Mouse (Mus musculus) megakaryocyte-erythroid progenitor cell, adult 5-6 weeks (primary cell): ENCODE data around the gene Nfib. TPM values are rescaled to one million over a fixed set of nuclear protein-coding genes. Genes with fewer than 3 reads are reported as not detected.

Source experiments
- ATAC-seq: replicated peaks from 2 replicates; pipeline ENCODE4 v1.8.0; 2016; ENCODE audit warnings: mild to moderate bottlenecking, inconsistent platforms; ENCODE audit not compliant: severe bottlenecking, poor library complexity, low FRiP score, low TSS enrichment
- total RNA-seq, 2 experiments: library from RNA; stranded (forward) in 1 of 2; stranded (reverse) in 1 of 2; fragments of 200-1000, 215-1000 nt in 1 of 2; fragments of >200 nt in 1 of 2; fragmentation: Nextera tagmentation in 1 of 2; gene quantifications; 2 replicates each; pipeline ENCODE4 v1.2.3; 2014 to 2017

Nfib gene
- total RNA-seq, 2 experiments from 2014 or later: not detected

DNA sequence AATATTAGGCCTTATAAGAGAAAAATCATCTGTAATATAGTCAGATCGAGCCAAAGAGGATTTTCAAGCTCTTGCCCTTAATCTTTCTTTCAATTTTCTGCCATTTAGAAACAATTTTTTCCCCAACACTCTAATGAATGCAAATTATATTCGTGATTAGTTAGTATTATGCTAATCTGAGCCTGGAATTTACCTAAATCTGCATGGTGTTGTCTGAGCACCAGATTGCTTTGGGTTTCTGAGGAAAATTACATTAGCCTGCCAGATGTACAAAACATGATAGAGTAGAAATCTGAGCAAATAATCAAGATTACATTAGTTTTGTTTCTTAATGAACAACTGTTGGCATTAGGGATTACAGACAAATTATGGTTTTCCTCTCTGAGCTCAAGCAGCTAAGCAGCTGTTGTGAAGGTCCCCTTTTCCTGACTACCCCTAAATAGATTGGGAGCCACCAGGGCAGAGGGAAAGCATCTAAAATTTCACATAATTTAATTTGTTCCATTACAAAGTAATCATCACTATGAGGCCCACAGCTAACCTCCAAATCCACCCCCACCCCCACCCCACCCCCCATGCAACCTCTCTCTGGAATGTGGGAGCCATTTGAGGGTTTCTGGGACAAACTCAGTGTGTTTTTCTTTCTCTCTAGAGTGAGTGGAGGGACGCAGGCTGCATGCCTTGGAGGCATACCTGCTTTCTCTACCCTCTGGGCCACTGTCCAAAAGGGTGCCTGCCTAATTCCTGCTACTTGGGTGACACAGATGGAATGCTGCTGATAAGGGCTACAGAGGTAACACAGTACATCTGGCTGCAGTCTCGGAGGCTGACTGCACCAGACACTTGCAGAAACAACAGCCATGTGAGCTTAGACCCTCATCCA is 14.2 kb downstream of the Nfib start:
- peak; percentile 90 for ATAC-seq

DNA sequence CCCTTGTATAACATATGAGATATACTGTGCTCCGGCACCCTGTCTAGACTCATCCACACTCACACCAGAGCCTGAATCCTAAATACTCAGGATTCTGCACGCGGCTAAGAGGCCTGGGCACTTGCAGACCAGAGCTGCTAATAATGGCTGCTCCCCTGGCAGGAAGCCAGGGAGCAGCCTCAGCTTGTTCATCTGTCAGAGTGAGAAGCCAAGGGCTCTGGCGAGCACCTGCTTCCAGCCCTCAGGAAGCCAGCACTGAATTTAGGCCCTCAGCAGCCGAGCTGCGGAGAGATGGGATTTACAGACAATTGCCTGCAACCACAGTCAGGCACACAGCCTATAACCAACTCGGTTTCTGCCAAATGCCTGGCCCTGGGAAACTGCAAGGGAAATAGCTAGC is 15.3 kb downstream of the Nfib start:
- ATAC-seq: no peak

- peak; percentile 80 for ATAC-seq
Observed at GRCm38 (mm10) chr4:82686037-82686436, 19.5 kb downstream of the Nfib start.

DNA sequence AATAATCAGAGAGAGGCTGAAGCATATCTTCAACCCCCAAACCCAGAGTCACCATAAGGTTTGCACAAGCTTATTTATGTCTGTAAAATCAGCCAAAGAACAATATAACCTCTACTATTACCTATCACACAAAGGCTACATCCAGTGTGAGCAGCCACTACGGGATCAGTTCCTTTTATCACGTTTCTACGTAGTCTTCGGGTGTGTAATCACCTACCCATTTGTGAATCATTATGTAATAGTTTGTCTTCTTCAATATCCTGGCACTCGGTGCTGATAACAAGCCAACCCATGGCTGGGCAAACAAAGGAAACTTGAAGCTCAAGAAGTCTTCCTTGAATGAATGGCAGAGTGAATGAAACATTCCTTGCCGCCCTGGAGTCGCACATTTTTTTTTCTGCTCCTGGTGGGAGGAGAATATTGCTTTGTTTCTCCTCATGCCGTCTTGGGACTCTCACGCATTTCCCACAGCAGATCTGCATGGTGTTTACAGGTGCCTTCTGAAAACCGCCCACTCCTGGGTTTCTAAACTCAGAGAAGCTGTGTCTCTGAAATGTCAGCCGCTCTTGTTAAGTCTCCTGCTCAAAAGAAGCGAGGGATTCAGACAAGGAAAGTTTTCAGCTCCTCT is 21.3 kb downstream of the Nfib start:
- ATAC-seq: no peak

GRCm38 (mm10) chr4:82683583-82683982 is 22.0 kb downstream of the Nfib start:
- no peak for ATAC-seq

DNA sequence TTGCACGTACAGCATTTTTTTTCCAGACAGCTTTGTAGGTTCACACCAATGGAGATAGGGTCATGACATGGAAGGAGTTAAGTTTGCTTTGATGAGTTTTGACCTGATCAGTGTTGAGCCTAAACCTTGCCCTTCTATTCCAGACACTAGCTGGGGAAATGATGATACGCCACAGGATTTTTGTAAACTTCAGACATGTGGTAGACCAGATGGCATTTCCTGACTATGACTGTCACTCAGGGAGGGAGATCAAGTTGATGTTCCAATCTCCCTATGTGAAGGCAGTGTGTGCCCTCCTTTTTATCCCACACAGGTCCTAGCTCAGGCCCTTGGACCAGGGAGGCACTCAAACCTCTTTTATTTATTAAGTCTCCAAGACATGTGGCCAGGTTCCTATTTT is 29.4 kb downstream of the Nfib start:
- no peak for ATAC-seq

GRCm38 (mm10) chr4:82667271-82667872 is 38.2 kb downstream of the Nfib start:
- ATAC-seq: no peak

DNA sequence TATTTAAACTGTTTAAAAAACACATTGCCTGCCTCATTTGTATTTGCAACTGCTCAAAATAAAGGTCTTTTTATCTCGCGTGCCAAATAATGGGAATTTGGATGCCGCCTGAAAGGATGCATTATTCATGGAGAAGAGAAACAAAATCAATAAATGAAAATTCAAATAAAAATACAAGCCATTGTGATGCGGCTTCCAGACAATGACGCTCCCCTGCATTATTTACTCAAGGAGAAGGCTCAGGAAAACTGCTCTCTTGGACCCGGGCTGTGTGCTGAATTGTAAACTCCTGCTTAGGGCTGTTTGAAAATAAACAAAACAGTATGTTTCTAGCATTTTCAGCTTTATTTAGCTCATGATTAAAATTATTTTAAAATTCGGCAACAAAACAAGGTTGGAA is 41.1 kb downstream of the Nfib start:
- ATAC-seq: no peak

- ATAC-seq: no peak
Observed at GRCm38 (mm10) chr4:82663749-82664381, 41.7 kb downstream of the Nfib start.

- ATAC-seq: no peak
Observed at GRCm38 (mm10) chr4:82662626-82663025, 42.9 kb downstream of the Nfib start.

DNA sequence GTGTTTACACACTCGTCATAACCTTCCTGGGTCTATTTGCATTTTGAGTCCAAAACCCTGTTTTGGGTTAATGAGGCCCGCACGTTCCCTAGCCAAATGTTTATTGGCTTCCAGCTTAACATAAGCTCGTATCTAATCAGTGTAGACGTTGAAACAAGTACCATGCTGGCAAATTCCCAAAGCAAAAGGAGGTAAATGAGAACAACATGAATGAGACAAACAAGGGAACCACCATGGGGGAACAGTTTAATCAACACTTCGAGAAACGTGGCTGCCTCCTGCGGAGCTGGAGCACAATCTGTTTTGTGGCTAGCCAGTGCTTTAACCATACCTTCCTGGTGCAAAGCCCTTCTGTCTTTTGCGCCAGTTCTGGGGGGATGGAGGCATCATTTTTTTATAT is 43.3 kb downstream of the Nfib start:
- ATAC-seq: no peak

- ATAC-seq: no peak
Observed at GRCm38 (mm10) chr4:82661215-82661614, 44.3 kb downstream of the Nfib start.

DNA sequence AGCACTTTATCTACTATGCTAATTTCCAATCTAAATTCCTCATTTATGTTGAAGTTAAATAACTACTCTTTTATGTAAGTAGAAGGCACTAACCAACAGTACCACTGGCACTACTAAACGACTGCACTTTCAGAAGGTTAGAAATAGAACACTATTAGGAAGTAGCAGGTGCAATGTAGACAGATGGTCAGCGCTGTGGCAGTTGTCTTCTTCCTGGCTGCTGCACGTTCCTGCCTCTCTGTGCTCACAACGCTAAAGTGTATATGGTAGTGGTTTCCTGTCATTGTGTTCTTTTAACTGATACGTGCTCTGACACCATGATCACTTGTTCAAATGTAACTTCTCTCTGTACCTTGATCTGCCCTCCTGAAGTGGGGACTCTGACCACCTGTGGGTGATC is 59.9 kb downstream of the Nfib start:
- ATAC-seq: no peak

DNA sequence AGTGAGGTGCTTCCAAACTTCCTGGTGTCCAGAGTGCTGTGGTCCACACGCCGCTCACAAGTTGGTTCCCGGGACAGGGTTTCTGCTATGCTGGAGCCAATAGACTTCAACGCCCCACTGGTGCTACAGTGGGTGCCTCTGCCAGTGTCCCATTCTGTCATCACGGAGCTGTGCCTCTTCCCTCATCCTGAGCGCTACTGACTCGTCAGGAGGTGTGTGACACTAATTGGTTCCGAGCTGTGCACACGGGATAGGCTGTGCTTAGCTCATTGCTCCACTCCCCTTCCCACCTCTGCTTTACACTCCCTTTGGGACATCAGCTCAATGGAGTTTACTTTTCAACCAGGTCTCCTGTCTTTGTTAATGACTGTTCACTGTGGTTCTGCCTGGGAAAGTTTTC is 60.8 kb downstream of the Nfib start:
- no peak for ATAC-seq

- no peak for ATAC-seq
Observed at GRCm38 (mm10) chr4:82643734-82644085, 61.8 kb downstream of the Nfib start.

DNA sequence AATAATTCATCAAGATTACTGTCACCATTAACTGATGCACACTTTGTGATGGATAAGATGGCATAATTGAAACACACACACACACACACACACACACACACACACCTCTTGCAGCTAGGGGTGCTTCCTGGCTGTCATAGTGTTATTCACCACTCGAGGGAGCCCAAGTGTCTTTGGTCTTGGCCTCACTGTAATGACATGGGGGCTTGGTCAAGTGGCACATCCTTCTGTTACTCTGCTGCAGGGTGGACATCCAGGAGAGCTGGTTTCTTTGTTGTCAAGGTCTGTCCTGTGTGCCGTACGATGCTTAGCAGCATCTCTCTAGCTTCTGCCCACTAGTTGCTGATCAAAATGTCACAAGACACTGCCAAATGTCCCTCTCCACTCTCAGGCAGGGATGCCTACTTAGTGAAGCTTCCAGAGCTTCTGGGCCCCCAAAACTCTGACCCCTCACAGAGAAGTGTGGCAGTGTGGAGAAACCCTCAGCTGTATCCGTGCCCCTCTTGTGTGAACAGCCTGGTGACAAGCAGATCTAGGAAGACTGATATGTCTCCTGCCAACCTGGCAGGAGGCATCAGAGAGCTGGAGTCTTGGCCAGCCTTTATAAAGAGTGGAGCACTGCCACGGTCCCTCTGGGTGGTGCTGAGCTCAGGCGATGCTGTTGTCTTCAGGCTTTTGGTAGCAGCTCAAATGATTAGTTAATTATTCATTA is 62.4 kb downstream of the Nfib start:
- ATAC-seq: peak; percentile 85

DNA sequence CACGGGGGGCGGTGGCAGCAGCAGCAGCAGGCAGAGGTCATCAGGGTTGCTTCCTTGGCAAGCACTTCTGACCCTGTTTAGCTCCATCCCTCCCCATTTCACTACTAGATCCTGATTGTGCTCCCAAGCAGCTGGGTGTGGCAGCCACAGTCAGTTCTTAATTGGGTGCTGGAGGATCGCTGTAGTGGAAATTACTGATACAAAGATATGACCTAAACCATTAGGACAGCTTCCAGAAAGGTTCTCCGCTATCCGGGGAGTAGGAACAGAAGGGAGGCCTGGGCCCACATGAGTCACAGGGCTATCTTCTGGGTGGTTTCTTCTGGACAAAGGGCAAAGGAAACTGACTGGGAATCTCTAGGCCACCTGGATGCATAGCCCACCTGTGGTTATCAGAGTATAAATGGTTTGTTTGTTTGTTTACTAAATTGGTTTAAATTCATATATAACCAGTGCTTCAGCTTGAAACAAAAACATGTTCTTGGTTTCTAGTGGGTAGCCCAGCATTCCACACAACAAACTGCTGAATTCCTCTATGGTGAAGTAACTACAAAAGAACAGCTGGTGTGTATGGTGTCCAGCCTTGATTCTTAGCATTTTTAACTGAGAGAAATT is 64.4 kb downstream of the Nfib start:
- no peak for ATAC-seq

- ATAC-seq: no peak
Observed at GRCm38 (mm10) chr4:82638251-82638650, 67.3 kb downstream of the Nfib start.

- no peak for ATAC-seq
Observed at GRCm38 (mm10) chr4:82637633-82638032, 67.9 kb downstream of the Nfib start.
